Mouse (Mus musculus) kidney, postnatal 0 days (tissue): Measurements from ENCODE around the gene 1700025C18Rik. TPM values are rescaled to one million over a fixed set of nuclear protein-coding genes. Genes with fewer than 3 reads are reported as not detected.
A peak's percentile ranks its signal among the peaks of the same experiment; 100 is the strongest.

Experiments
- ATAC-seq: fragments of 200-750 bp; cut with Nextera tagmentation; replicated peaks from 2 replicates; pipeline ENCODE4 v1.8.0; 2017; ENCODE audit warnings: low read depth, moderate number of reproducible peaks, moderate TSS enrichment, moderate library complexity; ENCODE audit not compliant: low FRiP score
- DNase-seq: peaks from one replicate; pipeline ENCODE4 v3.0.0-alpha.2; 2016; ENCODE audit warnings: low spot score
- H3K27ac ChIP-seq: fragments of 300-500 bp; sonication (generic); 2 replicates; pipeline ENCODE4 v1.5.1; 2014; ENCODE audit warnings: mild to moderate bottlenecking
- H3K27me3 ChIP-seq: fragments of 300-500 bp; sonication (generic); 2 replicates; pipeline ENCODE4 v1.6.1; 2014; ENCODE audit warnings: low read length, mixed read lengths; ENCODE audit not compliant: insufficient read depth
- H3K36me3 ChIP-seq: fragments of 300-500 bp; sonication (generic); 2 replicates; pipeline ENCODE4 v1.6.1; 2014; ENCODE audit warnings: low read length, mixed read lengths; ENCODE audit not compliant: insufficient read depth
- H3K4me1 ChIP-seq: fragments of 300-500 bp; sonication (generic); replicated peaks from 2 replicates; pipeline ENCODE4 v1.6.1; 2014; ENCODE audit warnings: antibody characterized with exemption, low read length, mixed read lengths; ENCODE audit not compliant: insufficient read depth
- H3K4me2 ChIP-seq: fragments of 300-500 bp; sonication (generic); 2 replicates; pipeline ENCODE4 v1.6.1; 2014; ENCODE audit warnings: mild to moderate bottlenecking, low read length, moderate library complexity, mixed read lengths
- H3K4me3 ChIP-seq: fragments of 300-500 bp; sonication (generic); replicated peaks from 2 replicates; pipeline ENCODE4 v1.5.1; 2014; ENCODE audit warnings: low read depth, low read length
- H3K9ac ChIP-seq: fragments of 300-500 bp; sonication (generic); 2 replicates; pipeline ENCODE4 v1.6.1; 2014; ENCODE audit warnings: low read depth, low read length
- H3K9me3 ChIP-seq: fragments of 300-500 bp; sonication (generic); replicated peaks from 2 replicates; pipeline ENCODE4 v1.6.1; 2016; ENCODE audit warnings: low read length, inconsistent platforms, mixed read lengths
- CTCF ChIP-seq: IDR thresholded peaks from 2 replicates; pipeline ENCODE4 v1.5.1; 2016; ENCODE audit warnings: antibody characterized with exemption, low read depth, mild to moderate bottlenecking, moderate library complexity
- WGBS: fragments of 180-500 bp; shearing (Covaris S2); extraction: QIAGEN DNeasy Blood & Tissue Kit; methylation state at CpG from one replicate; pipeline ENCODE4 v1.1.7; 2014; 5-methylcytosine and 5-hydroxymethylcytosine counted together
- polyA plus RNA-seq: library from polyadenylated mRNA; unstranded; fragments of >200 nt; fragmentation: Nextera tagmentation; extraction: Ambion mirVana; gene quantifications from 2 replicates; pipeline ENCODE4 v1.2.1, GENCODE M21; 2015

Gene 1700025C18Rik
- not detected in 2 replicates for polyA plus RNA-seq

DNA sequence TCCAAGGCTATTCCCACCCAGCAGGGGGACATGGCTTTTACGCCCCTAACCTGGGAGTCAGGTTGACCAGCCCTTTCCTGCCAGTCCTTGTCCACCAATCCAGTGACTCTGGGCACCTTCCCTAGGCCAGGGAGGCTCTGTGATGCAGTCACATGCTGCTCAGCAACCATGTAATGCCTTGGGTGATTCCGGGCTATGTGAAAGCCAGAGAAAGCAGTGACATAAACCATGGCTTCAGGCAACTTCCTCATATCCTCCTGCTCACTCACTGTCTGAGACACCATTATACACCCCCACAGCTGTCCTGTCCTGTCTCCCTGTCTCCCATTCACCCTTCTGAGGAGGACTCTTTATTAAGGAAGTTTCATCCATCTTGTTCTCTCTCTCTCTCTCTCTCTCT lies at the start of gene 1700025C18Rik:
1700025C18Rik (minus strand) TSS at position 101 of the 400 bp plus-strand sequence.
- 88% methylated on average over 2 of the region's 2 CpGs for WGBS
- DNase-seq (no peak), ATAC-seq (no peak)
- Histone ChIP-seq H3K27ac (no peak within 1 kb of the TSS), H3K4me3 (no peak within 1 kb of the TSS), H3K36me3 (no peaks in the 10 kb centered on the region), H3K27me3 (0 out of 2 replicates have a peak, but pooled peaks cover 4% of the 10 kb centered on the region), H3K4me1 (no peaks in the 10 kb centered on the region), H3K4me2 (no peak within 1 kb of the TSS), H3K9me3 (no peaks in the 10 kb centered on the region), H3K9ac (no peak within 1 kb of the TSS)
- TF ChIP-seq CTCF, result no peak

DNA sequence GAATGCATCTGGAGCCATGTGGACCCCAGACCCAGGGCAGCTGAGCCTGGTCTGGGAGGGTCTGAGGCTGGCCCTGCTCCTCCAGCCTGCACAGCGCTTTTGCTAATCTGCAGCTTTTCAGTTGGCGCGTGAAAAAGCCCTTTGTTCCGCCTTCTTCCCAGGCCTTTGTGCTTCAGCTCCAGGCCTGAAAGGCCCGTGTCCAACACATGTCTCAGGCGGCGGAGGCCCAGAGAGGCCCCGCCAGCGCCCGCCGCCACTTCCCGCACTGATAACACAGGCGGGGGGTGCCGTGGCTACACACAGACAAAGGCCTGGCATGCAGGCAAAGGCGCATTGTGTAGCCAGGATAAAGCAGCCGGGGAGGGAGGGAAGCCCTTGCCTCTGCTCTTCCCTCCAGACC lies 45.5 kb upstream of the 1700025C18Rik start:
- Histone ChIP-seq H3K4me3 (no peak overlapping the region), H3K27ac (no peak overlapping the region), H3K9ac (no peak overlapping the region), H3K9me3 (no peaks in the 10 kb centered on the region), H3K4me2 (no peak overlapping the region), H3K36me3 (no peaks in the 10 kb centered on the region), H3K4me1 (no peaks in the 10 kb centered on the region; the same call in 1 of the 2 replicates), H3K27me3 (no peaks in the 10 kb centered on the region)
- no peak for DNase-seq
- no peak for ATAC-seq
- no peak for TF ChIP-seq CTCF
- 46% methylated on average over 16 of the region's 16 CpGs for WGBS

DNA sequence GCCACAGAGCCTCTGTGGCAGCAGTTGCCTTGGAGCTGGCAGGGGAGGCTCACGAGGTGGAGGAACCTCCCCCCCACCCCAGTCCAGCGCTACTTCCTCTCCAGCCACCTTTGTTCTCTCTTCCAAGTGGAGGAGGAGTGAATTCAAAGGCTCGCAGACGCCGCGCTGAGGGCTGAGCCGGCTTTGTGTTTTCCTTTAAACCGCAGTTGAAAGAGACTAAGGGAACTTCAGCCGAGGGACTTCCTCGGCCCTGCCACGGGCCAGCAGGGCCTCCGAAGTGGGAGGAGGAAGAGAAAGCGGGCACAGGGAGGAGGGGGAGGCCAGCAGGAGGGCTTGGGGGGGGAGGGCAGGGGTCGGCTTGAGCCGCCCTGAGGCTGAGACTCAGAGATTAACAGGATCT lies 43.0 kb upstream of the 1700025C18Rik start:
- H3K4me2 ChIP-seq, result peak overlapping the region; percentile 24; the same call in 1 of the 2 replicates
- TF ChIP-seq CTCF, result no peak
- no peaks in the 10 kb centered on the region for H3K9me3 ChIP-seq
- ATAC-seq (no peak), DNase-seq (peak; percentile 53)
- H3K4me3 ChIP-seq, result no peak overlapping the region
- H3K4me1 ChIP-seq, result no peaks in the 10 kb centered on the region; the same call in 1 of the 2 replicates
- no peaks in the 10 kb centered on the region for H3K27me3 ChIP-seq
- H3K9ac ChIP-seq, result no peak overlapping the region
- no peak overlapping the region for H3K27ac ChIP-seq
- WGBS, result 1% methylated on average over 15 of the region's 15 CpGs
- no peaks in the 10 kb centered on the region for H3K36me3 ChIP-seq

DNA sequence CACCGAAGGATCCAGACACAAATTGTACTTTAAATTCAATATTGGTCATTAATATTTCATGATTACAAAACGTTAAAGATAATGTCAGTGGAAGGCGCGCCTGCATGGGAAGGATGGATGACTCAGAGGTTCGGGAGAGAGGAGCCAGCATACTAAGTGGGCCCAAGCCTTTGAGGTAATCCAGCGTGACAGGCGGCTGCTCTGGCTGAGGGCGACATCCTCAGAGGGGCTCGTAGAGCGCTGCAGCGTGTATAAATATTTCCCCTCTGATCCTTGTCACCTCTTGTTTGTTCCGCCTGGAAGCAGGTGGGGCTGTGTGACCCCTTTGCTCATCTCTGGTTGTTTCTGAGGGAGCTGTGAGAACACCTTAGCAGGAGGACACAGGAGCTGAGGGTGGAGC lies 40.9 kb upstream of the 1700025C18Rik start:
- no peaks in the 10 kb centered on the region for H3K9me3 ChIP-seq
- no peak for ATAC-seq
- H3K36me3 ChIP-seq, result no peaks in the 10 kb centered on the region
- no peaks in the 10 kb centered on the region for H3K27me3 ChIP-seq
- no peak overlapping the region for H3K4me3 ChIP-seq
- H3K4me2 ChIP-seq, result no peak overlapping the region
- H3K27ac ChIP-seq, result no peak overlapping the region
- no peak overlapping the region for H3K9ac ChIP-seq
- DNase-seq, result no peak
- 29% methylated on average over 12 of the region's 12 CpGs for WGBS
- no peaks in the 10 kb centered on the region; the same call in 1 of the 2 replicates for H3K4me1 ChIP-seq
- TF ChIP-seq CTCF, result no peak

DNA sequence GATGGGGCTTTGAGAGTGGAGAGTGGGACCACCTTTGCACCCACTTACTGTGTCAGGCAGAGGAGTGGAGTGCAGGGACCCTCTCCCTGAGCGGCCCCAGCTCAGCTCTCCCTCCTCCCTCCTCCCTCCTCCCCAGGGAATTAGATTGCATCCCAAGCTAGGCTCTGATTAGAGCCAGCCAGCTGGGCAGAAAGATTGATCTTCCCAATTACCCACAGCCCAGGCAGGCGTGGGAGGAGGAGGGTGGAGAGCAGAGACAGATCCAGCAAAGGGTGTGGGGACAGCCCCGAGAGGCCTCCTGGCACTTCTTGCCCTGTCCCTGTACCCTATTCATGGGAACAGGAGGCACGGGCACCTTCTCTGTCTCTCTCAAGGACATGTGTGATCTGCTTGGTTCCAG lies 38.6 kb upstream of the 1700025C18Rik start:
- H3K4me3 ChIP-seq, result no peak overlapping the region
- no peak overlapping the region for H3K4me2 ChIP-seq
- no peaks in the 10 kb centered on the region for H3K9me3 ChIP-seq
- H3K27ac ChIP-seq, result no peak overlapping the region
- ATAC-seq (no peak), DNase-seq (peak; percentile 44)
- H3K9ac ChIP-seq, result no peak overlapping the region
- WGBS, result 31% methylated on average over 4 of the region's 4 CpGs
- no peak for TF ChIP-seq CTCF
- H3K4me1 ChIP-seq, result no peaks in the 10 kb centered on the region; the same call in 1 of the 2 replicates
- H3K27me3 ChIP-seq, result no peaks in the 10 kb centered on the region
- H3K36me3 ChIP-seq, result no peaks in the 10 kb centered on the region

DNA sequence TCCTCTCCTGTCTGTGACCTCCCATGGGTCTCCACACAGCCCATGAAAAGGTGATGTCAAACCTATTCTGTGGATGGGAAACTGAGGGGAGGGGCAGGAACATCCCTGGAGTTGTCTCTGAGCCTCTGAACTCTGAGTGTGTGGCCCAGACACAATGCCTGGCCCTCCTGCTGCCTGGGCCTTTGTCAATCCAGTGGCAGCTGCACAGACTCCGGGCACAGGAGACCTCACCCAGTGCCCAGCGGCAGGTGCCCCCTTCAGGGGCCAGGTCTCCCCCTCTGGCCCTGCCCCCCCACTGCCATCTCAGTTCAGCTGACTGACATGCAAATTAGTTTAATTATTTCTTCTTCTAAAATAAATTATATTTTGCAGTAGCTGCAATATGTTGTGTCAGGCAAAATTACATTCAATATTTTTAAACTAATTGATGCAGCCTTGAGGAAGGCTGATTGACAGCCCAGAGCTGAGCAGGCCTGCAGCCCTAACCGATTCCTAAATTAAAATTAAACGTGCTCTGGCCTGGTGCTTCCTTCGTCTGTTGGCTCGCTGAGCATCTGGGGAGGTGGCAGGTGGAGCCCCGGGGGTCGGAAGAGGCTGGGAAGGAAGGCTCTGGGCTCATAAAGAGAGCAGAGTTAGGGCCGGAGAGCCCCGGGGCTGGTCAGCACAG lies 36.5 kb upstream of the 1700025C18Rik start:
- no peaks in the 10 kb centered on the region for H3K4me1 ChIP-seq
- no peak overlapping the region for H3K9ac ChIP-seq
- H3K4me2 ChIP-seq, result no peak overlapping the region
- DNase-seq, result no peak
- H3K27me3 ChIP-seq, result no peaks in the 10 kb centered on the region
- no peak for TF ChIP-seq CTCF
- no peaks in the 10 kb centered on the region for H3K36me3 ChIP-seq
- WGBS, result 44% methylated on average over 10 of the region's 10 CpGs
- no peaks in the 10 kb centered on the region for H3K9me3 ChIP-seq
- no peak for ATAC-seq
- H3K27ac ChIP-seq, result no peak overlapping the region
- H3K4me3 ChIP-seq, result no peak overlapping the region
